Mouse (Mus musculus) cortical plate, adult 2 months (tissue): ENCODE data around the gene Mrc2.

Source experiments
- CTCF ChIP-seq: fragments of 200-500 bp; IDR thresholded peaks from 2 replicates; pipeline ENCODE4 v1.5.1; 2011; ENCODE audit warnings: mild to moderate bottlenecking, control low read depth, low read length; ENCODE audit not compliant: insufficient read depth; ENCODE audit errors: extremely low read depth
- POLR2A ChIP-seq: fragments of 200-500 bp; IDR thresholded peaks from 2 replicates; pipeline ENCODE4 v1.6.1; 2011; ENCODE audit warnings: mild to moderate bottlenecking, low read length, control low read depth; ENCODE audit not compliant: insufficient read depth; ENCODE audit errors: extremely low read depth

- no peak for TF ChIP-seq CTCF
- TF ChIP-seq POLR2A, result no peak
Measured at GRCm38 (mm10) chr11:105356301-105356700, 63.9 kb downstream of the Mrc2 start.
